Mouse (Mus musculus): ENCODE measurements at regions not wholly inside any gene's neighbourhood (a gene's known extent, or its start where the extent isn't known, plus 50 kb on each side); places are given as distances from the start of the nearest gene placed in this dataset.
A peak's percentile ranks its signal among the peaks of the same experiment; 100 is the strongest.

- DNase-seq = peak; percentile 42
Observed at GRCm38 (mm10) chr6:13305873-13306272, 81.1 kb upstream of the Vwde start.

GRCm38 (mm10) chr6:13298171-13298570 is 73.4 kb upstream of the Vwde start:
- no peak for DNase-seq

- DNase-seq = peak; percentile 56
Observed at GRCm38 (mm10) chr6:13297110-13297509, 72.3 kb upstream of the Vwde start.

- no peak for DNase-seq
Observed at GRCm38 (mm10) chr6:13296041-13296440, 71.3 kb upstream of the Vwde start.

- no peak for DNase-seq
Observed at GRCm38 (mm10) chr6:13294393-13294792, 69.6 kb upstream of the Vwde start.

- DNase-seq = no peak
Observed at GRCm38 (mm10) chr6:13288500-13288899, 63.7 kb upstream of the Vwde start.

- DNase-seq = no peak
Observed at GRCm38 (mm10) chr6:13287812-13288211, 63.0 kb upstream of the Vwde start.

GRCm38 (mm10) chr6:13286542-13287273 is 61.9 kb upstream of the Vwde start:
- no peak for DNase-seq

GRCm38 (mm10) chr6:13280835-13281234 is 56.1 kb upstream of the Vwde start:
- peak; percentile 25 for DNase-seq

Measured in layer of hippocampus, adult 9-11 months (tissue).